ENCODE assay signal across 7 mouse cellular contexts in genomic region chr17:87532158-87532545, GRCm38 (mm10).
DNase-seq lines count a peak whose midpoint lies in the region; ATAC-seq and TF ChIP-seq lines count a peak whose summit lies in the region.

No protein-coding gene starts in this region.

- H3K9ac ChIP-seq in hindbrain, embryonic 13.5 days, result no peak overlapping the region
- H3K9ac ChIP-seq in stomach, embryonic 14.5 days (replicated peaks; ENCODE audit: low read depth, low read length), result no peak overlapping the region

- peak overlapping the region; percentile 57; the same call in 1 of the 2 replicates for H3K27ac ChIP-seq in embryonic fibroblast, embryonic 13.5 days (ENCODE audit: insufficient read depth, low read length)
- H3K27ac ChIP-seq in hindbrain, embryonic 13.5 days, result peak overlapping the region; percentile 66; the same call in 1 of the 2 replicates
- peak overlapping the region; percentile 15; the same call in 1 of the 2 replicates for H3K27ac ChIP-seq in stomach, embryonic 14.5 days (ENCODE audit: low read length)

- peak overlapping the region; percentile 65 for H3K4me2 ChIP-seq in hindbrain, embryonic 13.5 days
- H3K4me2 ChIP-seq in stomach, embryonic 14.5 days (replicated peaks; ENCODE audit: low read depth, low read length), result peak overlapping the region; percentile 52; the same call in 1 of the 2 replicates

- WGBS in hindbrain, embryonic 13.5 days, result 11% methylated on average over 9 of the region's 9 CpGs
- 11% methylated on average over 9 of the region's 9 CpGs for WGBS in lung, adult 2 months
- WGBS in stomach, embryonic 14.5 days, result 22% methylated on average over 9 of the region's 9 CpGs

- no peak overlapping the region for H3K4me3 ChIP-seq in embryonic fibroblast, embryonic 13.5 days (ENCODE audit: insufficient read depth, low read length)
- H3K4me3 ChIP-seq in hindbrain, embryonic 13.5 days, result no peak overlapping the region
- H3K4me3 ChIP-seq in lung, adult 2 months (replicated peaks; ENCODE audit: extremely low read depth, low read depth, low read length), result peak overlapping the region; percentile 15
- H3K4me3 ChIP-seq in stomach, embryonic 14.5 days (ENCODE audit: low read depth, low read length), result no peak overlapping the region; the same call in 1 of the 2 replicates

- no peaks in the 10 kb centered on the region for H3K9me3 ChIP-seq in hindbrain, embryonic 13.5 days
- no peaks in the 10 kb centered on the region for H3K9me3 ChIP-seq in stomach, embryonic 14.5 days (ENCODE audit: control insufficient read depth, low read depth, low read length)

- ATAC-seq in hindbrain, embryonic 13.5 days (ENCODE audit: low FRiP score), result no peak
- no peak for ATAC-seq in stomach, embryonic 14.5 days (ENCODE audit: insufficient number of reproducible peaks, insufficient read depth, low FRiP score, low read depth)

- no peaks in the 10 kb centered on the region for H3K4me1 ChIP-seq in embryonic fibroblast, embryonic 13.5 days (ENCODE audit: control insufficient read depth, insufficient read depth, low read length)
- H3K4me1 ChIP-seq in hindbrain, embryonic 13.5 days (replicated peaks), result peaks cover 29% of the 10 kb centered on the region
- peaks cover 8% of the 10 kb centered on the region for H3K4me1 ChIP-seq in lung, adult 2 months (ENCODE audit: control insufficient read depth, insufficient read depth, low read length)
- H3K4me1 ChIP-seq in stomach, embryonic 14.5 days (ENCODE audit: control insufficient read depth, insufficient read depth, low read length), result peaks cover 29% of the 10 kb centered on the region

- no peaks in the 10 kb centered on the region for H3K36me3 ChIP-seq in hindbrain, embryonic 13.5 days
- no peaks in the 10 kb centered on the region for H3K36me3 ChIP-seq in stomach, embryonic 14.5 days (ENCODE audit: control insufficient read depth, insufficient read depth, low read length)

- H3K27me3 ChIP-seq in hindbrain, embryonic 13.5 days, result 0 out of 2 replicates have a peak, but pooled peaks cover 2% of the 10 kb centered on the region
- H3K27me3 ChIP-seq in stomach, embryonic 14.5 days (ENCODE audit: control insufficient read depth, insufficient read depth, low read length), result no peaks in the 10 kb centered on the region

- TF ChIP-seq CTCF in embryonic fibroblast, embryonic 13.5 days (IDR thresholded peaks at IDR 0.05; ENCODE audit: borderline replicate concordance, insufficient read depth, low read length), result no peak
- no peak for TF ChIP-seq CTCF in lung, adult 2 months (IDR thresholded peaks at IDR 0.05; ENCODE audit: insufficient read depth, low read length)

- no peak for TF ChIP-seq POLR2A in embryonic fibroblast, embryonic 13.5 days (IDR thresholded peaks at IDR 0.05; ENCODE audit: low read depth, low read length)
- TF ChIP-seq POLR2A in lung, adult 2 months (IDR thresholded peaks at IDR 0.05; ENCODE audit: borderline replicate concordance, extremely low read depth, low read depth, low read length), result peak; percentile 36; the same call in 1 of the 2 replicates

- DNase-seq in brain, adult 2 months (ENCODE audit: low read depth, low spot score), result peak; percentile 28
- DNase-seq in lung, adult 2 months, result no peak
- DNase-seq in gastrocnemius, postnatal 4 days (ENCODE audit: low spot score in 2 of 2), result no peak
- no peak for DNase-seq in layer of hippocampus, adult 8-10 months (ENCODE audit: low spot score in 2 of 2)

Comparison
In these comparisons a context has a peak if more than half of its experiments do, and no peak if none do; other contexts are left out.
1. H3K27ac ChIP-seq: peak in every context shown above with its lines; median percentile 66 in hindbrain, embryonic 13.5 days; 57 in embryonic fibroblast, embryonic 13.5 days; 15 in stomach, embryonic 14.5 days.